Mouse (Mus musculus) bone marrow, adult 2 months (tissue): ENCODE measurements around the gene Mfn2.

Experiments used
- CTCF ChIP-seq: fragments of 200-500 bp; IDR thresholded peaks from 2 replicates; pipeline ENCODE4 v1.5.1; 2011; ENCODE audit warnings: low read length, control low read depth; ENCODE audit not compliant: control insufficient read depth, insufficient read depth
- POLR2A ChIP-seq: fragments of 200-500 bp; IDR thresholded peaks from 2 replicates; pipeline ENCODE4 v1.6.1; 2011; ENCODE audit warnings: low read depth, mild to moderate bottlenecking, control low read depth, low read length, borderline replicate concordance; ENCODE audit not compliant: control insufficient read depth

DNA sequence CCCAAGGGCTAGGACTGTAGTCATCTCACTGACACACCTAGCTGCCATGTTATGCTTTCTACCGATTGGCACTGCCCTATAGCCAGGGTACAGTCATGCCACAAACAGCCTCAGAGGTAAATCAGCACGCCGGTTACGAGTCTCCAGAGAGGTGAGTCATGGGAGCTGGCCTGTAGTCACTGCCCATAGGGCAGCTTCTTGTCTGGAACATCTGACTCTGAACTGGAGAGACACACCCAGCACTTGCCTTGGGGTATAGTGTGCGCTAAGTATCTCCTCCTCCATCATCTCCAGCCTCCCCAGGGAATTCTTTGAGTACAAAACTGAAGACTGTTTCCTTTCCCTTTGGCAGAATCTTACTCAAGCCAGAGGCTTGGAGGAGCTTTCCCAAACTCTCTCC lies 1.7 kb upstream of the Mfn2 start:
- TF ChIP-seq CTCF (no peak), POLR2A (no peak)
